Mouse (Mus musculus) splenic B cell, adult 2 months (primary cell): ENCODE measurements at regions not wholly inside any gene's neighbourhood (a gene's known extent, or its start where the extent isn't known, plus 50 kb on each side); places are given as distances from the start of the nearest gene placed in this dataset.

Experiments
- DNase-seq: peaks from one replicate; pipeline ENCODE4 v3.0.0-alpha.2; 2011; ENCODE audit warnings: low read depth, low spot score
- H3K27me3 ChIP-seq: 2 replicates; pipeline ENCODE4 v1.6.1; 2012; ENCODE audit warnings: mild to moderate bottlenecking, low read length, moderate library complexity, mixed read lengths; ENCODE audit not compliant: control insufficient read depth, poor library complexity, insufficient read depth, severe bottlenecking
- H3K36me3 ChIP-seq: 2 replicates; pipeline ENCODE4 v1.6.1; 2012; ENCODE audit warnings: mild to moderate bottlenecking, low read length, moderate library complexity, mixed read lengths; ENCODE audit not compliant: control insufficient read depth, poor library complexity, insufficient read depth, severe bottlenecking

DNA sequence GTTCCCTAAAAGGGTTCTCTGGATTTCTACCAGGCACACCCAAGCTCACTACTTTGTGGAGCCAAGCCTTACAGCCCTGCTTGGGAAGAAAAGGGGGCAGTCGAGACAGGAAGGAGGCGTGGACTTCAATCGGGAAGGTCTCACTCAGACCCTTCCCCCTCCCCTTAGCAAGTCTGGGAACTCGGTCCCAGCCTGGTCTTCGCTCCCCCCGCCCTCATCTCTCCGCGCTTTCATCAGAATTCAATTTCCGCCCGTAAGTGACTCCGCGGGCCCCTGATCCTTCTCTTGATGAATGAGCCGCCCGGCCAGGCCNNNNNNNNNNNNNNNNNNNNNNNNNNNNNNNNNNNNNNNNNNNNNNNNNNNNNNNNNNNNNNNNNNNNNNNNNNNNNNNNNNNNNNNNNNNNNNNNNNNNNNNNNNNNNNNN, 86.3 kb upstream of the Pax2 start:
- DNase-seq, result no peak
- no peaks in the 10 kb centered on the region for H3K36me3 ChIP-seq
- no peaks in the 10 kb centered on the region; the same call in 1 of the 2 replicates for H3K27me3 ChIP-seq

DNA sequence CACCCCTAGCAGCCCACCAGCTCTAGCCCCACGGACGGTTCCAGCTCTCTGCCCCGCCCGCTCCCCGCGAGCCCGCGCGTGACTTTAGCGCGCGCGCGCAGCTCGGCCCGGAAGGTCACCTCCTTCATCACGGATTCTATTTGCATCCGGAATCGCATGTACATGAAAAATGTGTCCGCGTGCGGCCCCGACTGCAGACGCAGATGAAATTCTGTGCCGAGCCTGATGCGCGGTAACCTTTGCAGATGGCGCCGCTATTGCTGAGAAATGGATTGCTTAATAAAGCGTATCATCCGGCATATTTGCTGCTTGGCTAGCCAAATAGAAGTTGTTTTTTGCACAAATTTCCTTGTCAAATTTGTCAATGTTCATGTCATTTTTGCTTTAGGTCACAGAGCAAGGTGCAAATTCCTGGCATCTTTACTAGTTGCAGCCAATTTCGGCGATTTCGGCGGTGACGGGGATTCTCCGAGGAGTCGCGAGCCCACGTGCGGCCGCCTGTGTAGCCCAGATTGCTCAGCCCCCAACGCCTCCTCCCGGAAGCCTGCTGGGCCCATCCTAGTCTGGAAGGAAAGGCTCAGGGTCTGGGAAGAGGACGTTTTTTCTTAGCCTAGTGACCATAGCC, 81.1 kb upstream of the Pax2 start:
- DNase-seq, result no peak
- Histone ChIP-seq H3K36me3 (no peaks in the 10 kb centered on the region), H3K27me3 (no peaks in the 10 kb centered on the region; the same call in 1 of the 2 replicates)

DNA sequence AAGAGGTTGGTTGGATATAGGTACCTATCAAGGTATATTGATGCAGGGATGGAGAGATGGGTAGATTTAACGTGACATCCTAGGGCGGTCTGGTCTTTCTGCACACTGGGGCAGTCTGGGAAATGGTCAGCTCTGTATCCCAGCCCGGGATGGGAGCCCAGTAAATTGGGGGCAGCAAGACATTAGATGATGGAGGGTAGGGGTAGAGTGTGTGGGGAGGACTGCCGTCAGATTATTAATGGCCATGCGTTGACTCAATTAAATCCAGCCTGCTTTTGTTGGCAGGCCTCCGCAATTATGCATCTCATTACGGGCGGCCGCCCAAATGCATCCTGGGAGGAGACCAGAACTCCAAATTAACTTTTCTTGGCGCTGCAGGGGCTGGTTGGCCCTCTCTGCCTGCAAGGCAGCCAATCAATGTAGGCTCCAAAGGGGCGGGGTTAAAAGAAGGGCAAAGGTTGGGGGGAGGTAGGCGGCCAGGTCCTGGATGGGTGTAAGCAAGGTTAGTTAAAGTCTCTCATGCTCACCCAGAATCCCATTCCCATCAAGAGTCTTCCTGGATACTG, 79.2 kb upstream of the Pax2 start:
- no peaks in the 10 kb centered on the region for H3K36me3 ChIP-seq

DNA sequence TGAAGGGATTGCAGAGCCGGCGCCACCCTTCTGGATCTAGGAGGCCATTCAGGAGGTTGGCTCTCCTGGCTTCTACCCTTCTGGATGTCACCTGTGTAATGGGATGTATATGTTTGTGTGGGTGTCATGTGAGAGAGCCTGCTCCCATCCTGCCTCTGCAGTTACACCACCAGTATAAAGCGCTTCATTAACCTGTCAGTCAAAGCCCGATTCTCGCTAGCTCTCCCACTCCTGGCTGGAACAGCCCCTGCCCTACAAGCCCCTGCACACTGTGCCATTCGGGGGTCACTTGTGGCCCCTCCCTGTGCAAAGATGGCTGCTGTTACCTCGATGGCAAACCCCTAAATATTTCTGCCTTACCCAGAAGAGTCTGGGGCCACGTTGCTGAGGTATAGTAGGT, 78.5 kb upstream of the Pax2 start:
- Histone ChIP-seq H3K27me3 (no peaks in the 10 kb centered on the region; the same call in 1 of the 2 replicates), H3K36me3 (no peaks in the 10 kb centered on the region)
- DNase-seq, result no peak

More for the DNA sequence above, 79.2 kb upstream of the Pax2 start:
- H3K27me3 ChIP-seq, result no peaks in the 10 kb centered on the region; the same call in 1 of the 2 replicates
- no peak for DNase-seq

DNA sequence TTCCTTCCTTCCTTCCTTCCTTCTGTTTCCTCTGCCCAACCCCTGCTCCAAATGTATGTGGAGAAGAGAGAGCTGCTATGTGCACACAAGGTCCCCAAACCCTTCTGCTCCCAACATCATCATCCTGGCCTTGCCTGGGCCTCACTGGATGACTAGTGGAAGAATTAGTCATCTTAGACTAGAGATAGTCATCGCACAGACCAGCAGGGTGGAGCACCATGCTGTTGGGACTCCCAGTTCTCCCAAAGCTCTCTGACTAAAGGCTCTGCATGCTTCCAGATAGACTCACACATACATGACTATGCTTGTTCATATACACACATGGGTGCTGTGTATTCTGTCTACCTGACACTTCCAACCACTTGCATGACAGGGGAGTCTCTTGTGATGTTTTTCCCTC, 77.2 kb upstream of the Pax2 start:
- Histone ChIP-seq H3K27me3 (no peaks in the 10 kb centered on the region), H3K36me3 (no peaks in the 10 kb centered on the region)
- no peak for DNase-seq

DNA sequence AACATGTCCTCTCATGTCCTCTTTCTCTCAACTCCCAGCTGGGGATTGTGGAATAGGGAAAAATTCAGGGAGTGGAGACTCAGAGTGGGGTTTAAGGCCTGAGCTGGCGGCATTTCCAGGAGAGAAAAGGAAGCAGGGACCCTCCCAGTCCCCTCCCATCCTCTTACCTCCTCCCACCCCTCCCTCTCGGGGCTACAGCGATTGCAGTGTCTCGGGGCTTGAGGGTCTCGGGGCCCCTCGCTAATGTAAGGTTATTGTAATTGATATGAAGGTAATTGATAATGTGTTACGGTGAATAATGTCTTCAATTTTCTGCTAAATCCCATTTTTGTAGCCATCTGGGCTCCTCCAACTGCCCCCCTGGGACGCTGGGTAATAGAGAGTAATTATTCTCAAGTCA, 74.2 kb upstream of the Pax2 start:
- no peaks in the 10 kb centered on the region for H3K27me3 ChIP-seq
- H3K36me3 ChIP-seq, result no peaks in the 10 kb centered on the region
- DNase-seq, result no peak

DNA sequence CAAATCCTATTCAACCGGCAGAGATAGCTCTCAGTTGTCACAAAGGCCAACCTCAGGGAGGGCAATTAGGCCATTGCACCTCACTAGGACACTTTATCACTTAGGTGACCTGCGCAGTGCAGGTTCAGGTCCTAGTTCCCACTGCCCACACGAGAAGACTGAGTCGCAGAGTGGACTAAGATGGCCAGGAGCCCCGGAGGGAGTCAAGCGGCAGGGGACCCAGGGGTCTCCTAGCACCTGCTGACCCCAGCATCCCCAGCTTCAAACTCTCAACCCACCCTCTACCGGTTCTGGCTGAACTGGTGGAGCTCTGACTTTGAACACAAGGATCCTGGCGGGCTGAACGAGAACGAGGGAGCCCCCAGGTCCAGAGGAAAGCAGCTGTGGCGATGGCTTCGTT, 72.7 kb upstream of the Pax2 start:
- Histone ChIP-seq H3K36me3 (no peaks in the 10 kb centered on the region), H3K27me3 (no peaks in the 10 kb centered on the region)
- DNase-seq, result no peak

DNA sequence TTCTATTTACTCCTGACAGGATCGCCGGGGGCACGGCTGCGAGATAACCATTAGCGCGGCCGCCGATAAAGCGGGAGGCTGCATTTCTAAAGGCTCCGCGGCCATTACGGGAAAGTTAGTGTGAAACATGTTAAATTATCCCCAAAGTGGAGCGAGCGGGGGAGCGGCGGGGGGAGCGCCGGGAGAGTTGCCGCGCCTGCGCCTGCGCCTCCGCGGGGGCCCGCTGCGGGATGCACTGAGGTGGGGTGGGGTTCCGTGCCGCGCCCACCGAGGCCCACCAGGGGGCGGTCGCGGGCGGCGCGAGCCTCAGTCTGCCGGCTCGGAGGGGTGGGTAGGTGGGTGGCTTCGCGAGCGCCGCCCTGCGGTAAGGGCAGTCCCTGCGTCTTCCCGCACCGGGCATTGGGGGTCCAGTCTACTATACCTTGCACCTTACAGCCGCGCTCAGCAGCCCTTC, 71.8 kb upstream of the Pax2 start:
- Histone ChIP-seq H3K27me3 (no peaks in the 10 kb centered on the region), H3K36me3 (no peaks in the 10 kb centered on the region)
- peak; percentile 43 for DNase-seq

DNA sequence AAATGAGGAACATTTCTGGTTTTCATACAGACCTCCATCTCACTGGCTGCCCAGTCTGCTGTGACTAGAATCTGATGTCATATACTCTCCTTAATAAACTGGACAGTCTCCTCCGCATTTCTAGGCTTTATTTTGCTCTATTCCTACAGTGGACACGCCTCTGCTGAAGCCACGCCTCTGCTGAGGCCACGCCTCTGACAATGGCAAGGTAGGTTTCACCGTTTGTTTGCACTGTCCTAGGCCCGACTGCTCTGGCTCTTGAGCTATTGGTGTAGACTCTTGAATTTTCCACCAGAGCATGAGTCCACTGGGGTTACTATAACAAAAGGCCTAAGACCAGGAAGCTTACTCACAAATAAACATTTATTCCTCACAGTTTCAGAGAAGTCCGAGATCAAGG, 69.8 kb upstream of the Pax2 start:
- no peak for DNase-seq
- H3K36me3 ChIP-seq, result no peaks in the 10 kb centered on the region
- H3K27me3 ChIP-seq, result no peaks in the 10 kb centered on the region

DNA sequence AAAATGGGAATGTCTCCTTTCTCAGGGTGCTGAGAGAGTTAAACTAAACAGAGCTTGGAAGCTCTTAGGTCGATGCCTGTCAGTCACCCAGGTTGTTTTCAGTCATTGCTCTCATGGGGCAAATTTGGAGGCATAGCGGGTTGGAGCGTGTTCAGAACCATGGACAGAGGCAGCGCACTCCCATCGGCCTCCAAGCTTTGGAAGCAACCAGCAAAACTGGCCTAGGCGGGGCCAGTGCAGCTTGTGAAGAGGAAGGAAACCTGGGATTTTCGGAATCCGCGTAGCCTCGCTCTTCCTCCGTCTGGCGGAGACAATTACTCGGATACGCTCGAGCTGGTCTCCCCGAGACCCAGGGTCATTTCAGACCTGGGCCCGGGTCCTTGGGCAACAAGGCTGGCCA, 63.4 kb upstream of the Pax2 start:
- no peaks in the 10 kb centered on the region for H3K36me3 ChIP-seq
- peak; percentile 19 for DNase-seq
- no peaks in the 10 kb centered on the region for H3K27me3 ChIP-seq

DNA sequence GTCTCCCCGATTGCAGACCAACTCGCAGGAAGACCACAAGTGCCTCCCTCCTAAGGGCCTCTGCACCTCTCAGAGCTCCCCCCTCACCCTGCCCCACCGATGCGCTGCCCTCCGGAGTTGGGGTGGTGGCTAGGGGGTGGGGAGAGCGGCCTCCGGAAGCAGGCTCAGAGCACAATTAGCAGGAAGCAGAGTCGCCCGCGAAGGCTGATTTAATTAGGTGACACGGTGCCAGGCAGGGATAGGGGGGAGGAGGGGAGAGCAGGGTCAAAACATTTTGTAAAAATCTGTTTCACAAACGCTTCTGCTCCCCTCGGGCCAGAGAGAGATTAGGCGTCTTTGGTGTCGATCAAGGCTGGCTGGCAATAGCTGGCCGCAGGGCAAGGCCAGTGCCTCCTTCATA, 63.0 kb upstream of the Pax2 start:
- H3K36me3 ChIP-seq, result no peaks in the 10 kb centered on the region
- H3K27me3 ChIP-seq, result no peaks in the 10 kb centered on the region

DNA sequence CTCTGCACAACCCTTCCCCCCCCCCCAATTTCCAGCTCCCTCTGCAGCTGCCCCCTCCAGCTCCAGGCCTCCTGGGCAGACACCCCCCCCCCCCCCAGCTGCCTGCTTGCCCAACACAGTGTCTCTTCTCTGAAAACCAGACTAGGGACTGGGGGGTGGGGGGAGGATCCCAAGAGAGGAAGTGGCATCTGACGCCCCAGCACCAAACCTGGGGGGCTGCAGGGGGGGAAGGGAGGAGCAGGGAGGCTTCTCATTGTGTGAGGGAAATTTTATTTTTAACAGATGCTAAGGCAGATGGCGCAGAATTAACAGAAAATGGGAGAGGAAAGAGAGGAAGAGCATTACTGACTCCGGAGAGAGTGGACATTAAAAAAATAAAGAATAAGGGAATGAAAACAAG, 60.5 kb upstream of the Pax2 start:
- no peaks in the 10 kb centered on the region for H3K36me3 ChIP-seq
- H3K27me3 ChIP-seq, result 0 out of 2 replicates have a peak, but pooled peaks cover 1% of the 10 kb centered on the region
- no peak for DNase-seq

More for the DNA sequence above, 63.0 kb upstream of the Pax2 start:
- DNase-seq, result no peak

DNA sequence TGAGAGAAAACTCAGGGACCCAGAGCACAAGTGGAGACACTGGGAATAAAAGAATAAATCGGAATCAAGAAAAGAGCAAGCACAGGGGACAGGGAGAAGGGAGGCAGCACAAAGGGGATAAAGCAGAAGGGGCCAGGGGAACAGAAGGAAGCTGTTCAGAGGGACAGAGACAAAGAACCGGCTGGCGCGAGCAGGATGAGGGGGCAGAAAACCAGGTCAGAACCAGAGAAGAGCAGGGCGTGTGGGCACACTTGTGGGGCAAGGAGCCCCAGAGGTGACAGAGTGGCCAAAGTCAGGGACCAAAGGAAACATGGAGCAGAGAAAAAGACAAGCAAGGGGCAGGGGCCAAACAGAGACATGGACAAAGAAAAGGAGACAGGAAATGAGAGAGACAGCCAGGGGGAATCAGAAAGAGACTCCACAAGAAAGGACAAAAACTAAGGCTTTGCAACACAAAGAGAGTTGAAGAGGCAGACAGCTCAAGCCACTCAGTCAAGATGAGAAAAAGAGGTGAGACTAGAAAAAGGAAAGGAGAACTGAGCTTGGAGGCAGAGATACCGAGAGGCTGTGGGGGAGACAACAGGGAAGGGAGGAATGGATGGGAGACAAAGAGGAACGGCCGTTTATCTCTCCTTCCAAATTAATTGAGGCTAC, 59.7 kb upstream of the Pax2 start:
- DNase-seq, result no peak

DNA sequence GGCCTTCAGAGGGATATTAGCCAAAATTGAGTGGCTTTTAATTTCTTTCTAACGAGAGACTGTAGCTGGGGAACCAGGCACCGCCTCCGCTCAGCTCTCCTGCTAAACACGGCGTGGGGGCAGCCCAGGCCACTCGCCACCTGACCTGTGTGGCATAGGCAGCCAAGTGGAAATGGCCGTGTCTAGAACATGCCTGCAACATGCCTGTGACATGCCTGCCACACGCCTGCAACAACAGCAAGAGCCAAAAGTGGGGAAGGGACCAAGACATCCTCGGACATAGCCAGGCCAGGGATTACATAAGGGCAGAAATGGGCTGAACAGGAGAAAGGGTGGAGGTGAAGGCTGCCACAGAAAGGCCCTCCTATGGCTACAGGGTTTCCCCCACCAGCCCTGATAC, 59.1 kb upstream of the Pax2 start:
- no peaks in the 10 kb centered on the region for H3K36me3 ChIP-seq
- 0 out of 2 replicates have a peak, but pooled peaks cover 1% of the 10 kb centered on the region for H3K27me3 ChIP-seq
- no peak for DNase-seq

More for the DNA sequence above, 59.7 kb upstream of the Pax2 start:
- Histone ChIP-seq H3K27me3 (0 out of 2 replicates have a peak, but pooled peaks cover 1% of the 10 kb centered on the region), H3K36me3 (no peaks in the 10 kb centered on the region)
